Mouse (Mus musculus) embryonic facial prominence, embryonic 11.5 days (tissue): ENCODE data around the gene Scube3. TPM values are rescaled to one million over a fixed set of nuclear protein-coding genes. Genes with fewer than 3 reads are reported as not detected.

Experiments
- ATAC-seq: fragments of 200-750 bp; cut with Nextera tagmentation; replicated peaks from 2 replicates; pipeline ENCODE4 v1.8.0; 2017; ENCODE audit warnings: low read depth; ENCODE audit not compliant: insufficient number of reproducible peaks, low FRiP score, low TSS enrichment
- DNase-seq: peaks from one replicate; pipeline ENCODE4 v3.0.0-alpha.2; 2015; ENCODE audit warnings: low spot score
- H3K27ac ChIP-seq: fragments of 300-500 bp; sonication (generic); replicated peaks from 2 replicates; pipeline ENCODE4 v1.5.1; 2014; ENCODE audit warnings: mild to moderate bottlenecking, low read depth, low read length, control low read depth
- H3K27me3 ChIP-seq: fragments of 300-500 bp; sonication (generic); 2 replicates; pipeline ENCODE4 v1.6.1; 2014; ENCODE audit warnings: mild to moderate bottlenecking, low read length, moderate library complexity, mixed read lengths; ENCODE audit not compliant: control insufficient read depth, insufficient read depth
- H3K36me3 ChIP-seq: fragments of 300-500 bp; sonication (generic); replicated peaks from 2 replicates; pipeline ENCODE4 v1.6.1; 2014; ENCODE audit warnings: low read depth, mild to moderate bottlenecking, low read length, moderate library complexity, mixed read lengths; ENCODE audit not compliant: control insufficient read depth, insufficient read depth
- H3K4me1 ChIP-seq: fragments of 300-500 bp; sonication (generic); 2 replicates; pipeline ENCODE4 v1.6.1; 2014; ENCODE audit warnings: low read length, mixed read lengths; ENCODE audit not compliant: control insufficient read depth, insufficient read depth
- H3K4me2 ChIP-seq: fragments of 300-500 bp; sonication (generic); 2 replicates; pipeline ENCODE4 v1.6.1; 2014; ENCODE audit warnings: low read depth, mild to moderate bottlenecking, control low read depth, low read length, moderate library complexity
- H3K4me3 ChIP-seq: fragments of 300-500 bp; sonication (generic); 2 replicates; pipeline ENCODE4 v1.5.1; 2014; ENCODE audit warnings: low read depth, low read length, control low read depth
- H3K9ac ChIP-seq: fragments of 300-500 bp; sonication (generic); replicated peaks from 2 replicates; pipeline ENCODE4 v1.6.1; 2014; ENCODE audit warnings: mild to moderate bottlenecking, control low read depth, low read length
- H3K9me3 ChIP-seq: fragments of 300-500 bp; sonication (generic); replicated peaks from 2 replicates; pipeline ENCODE4 v1.6.1; 2016; ENCODE audit warnings: mild to moderate bottlenecking, low read length, inconsistent platforms, mixed read lengths; ENCODE audit not compliant: control insufficient read depth
- WGBS: fragments of 180-500 bp; shearing (Covaris S2); extraction: QIAGEN DNeasy Blood & Tissue Kit; methylation state at CpG from one replicate; pipeline ENCODE4 v1.1.7; 2014; 5-methylcytosine and 5-hydroxymethylcytosine counted together
- polyA plus RNA-seq: library from polyadenylated mRNA; unstranded; fragments of >200 nt; fragmentation: Nextera tagmentation; extraction: Ambion mirVana; gene quantifications from 2 replicates; pipeline ENCODE4 v1.2.1, GENCODE M21; 2014

Gene Scube3
- polyA plus RNA-seq, 1 experiment from 2014 or later = 8.6 TPM

DNA sequence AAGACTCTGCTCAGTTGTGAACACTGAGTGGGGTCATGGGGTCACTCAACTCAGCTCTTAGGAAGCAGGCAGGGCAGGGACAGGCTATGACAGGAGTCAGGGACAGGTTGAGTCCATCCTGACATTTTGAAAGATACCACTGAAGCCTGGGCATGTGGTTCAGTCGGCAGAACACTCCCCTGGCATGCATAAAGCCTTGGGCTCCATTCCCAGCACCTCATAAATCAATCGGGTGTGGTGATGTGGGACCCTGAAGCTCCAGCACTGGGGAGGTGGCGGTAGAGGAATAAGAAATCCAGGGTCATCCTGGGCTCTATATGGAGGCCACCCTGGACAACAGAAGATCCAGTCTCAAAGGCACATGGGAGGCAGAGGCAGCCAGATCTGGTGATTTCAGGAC is 6.4 kb upstream of the Scube3 start:
- Histone ChIP-seq H3K4me2 (no peak overlapping the region), H3K36me3 (no peaks in the 10 kb centered on the region), H3K9ac (no peak overlapping the region), H3K4me3 (no peak overlapping the region), H3K27me3 (no peaks in the 10 kb centered on the region), H3K9me3 (no peaks in the 10 kb centered on the region), H3K4me1 (0 out of 2 replicates have a peak, but pooled peaks cover 2% of the 10 kb centered on the region), H3K27ac (no peak overlapping the region)
- no peak for ATAC-seq
- WGBS = 81% methylated on average over 3 of the region's 3 CpGs
- no peak for DNase-seq

GRCm38 (mm10) chr17:28136266-28136665 is 5.7 kb upstream of the Scube3 start:
- no peaks in the 10 kb centered on the region for H3K27me3 ChIP-seq
- no peaks in the 10 kb centered on the region for H3K9me3 ChIP-seq
- no peak overlapping the region for H3K4me2 ChIP-seq
- no peak overlapping the region for H3K9ac ChIP-seq
- ATAC-seq (no peak), DNase-seq (no peak)
- H3K4me3 ChIP-seq = no peak overlapping the region
- WGBS = 38% methylated on average over 5 of the region's 5 CpGs
- H3K27ac ChIP-seq = no peak overlapping the region
- peaks cover 5% of the 10 kb centered on the region; the same call in 1 of the 2 replicates for H3K4me1 ChIP-seq
- H3K36me3 ChIP-seq = no peaks in the 10 kb centered on the region

GRCm38 (mm10) chr17:28138013-28138412 is 3.9 kb upstream of the Scube3 start:
- Histone ChIP-seq H3K27ac (no peak overlapping the region), H3K4me3 (no peak overlapping the region), H3K4me1 (peaks cover 8% of the 10 kb centered on the region), H3K4me2 (no peak overlapping the region), H3K27me3 (no peaks in the 10 kb centered on the region; the same call in 1 of the 2 replicates), H3K9ac (no peak overlapping the region), H3K9me3 (no peaks in the 10 kb centered on the region), H3K36me3 (no peaks in the 10 kb centered on the region)
- DNase-seq (no peak), ATAC-seq (no peak)
- 85% methylated on average over 8 of the region's 8 CpGs for WGBS

- Histone ChIP-seq H3K4me1 (peaks cover 10% of the 10 kb centered on the region), H3K4me3 (no peak overlapping the region), H3K9ac (no peak overlapping the region), H3K27ac (no peak overlapping the region), H3K4me2 (no peak overlapping the region), H3K36me3 (no peaks in the 10 kb centered on the region), H3K27me3 (no peaks in the 10 kb centered on the region; the same call in 1 of the 2 replicates), H3K9me3 (no peaks in the 10 kb centered on the region)
- WGBS = 45% methylated on average over 9 of the region's 9 CpGs
- DNase-seq (no peak), ATAC-seq (no peak)
These were observed 3.3 kb upstream of the Scube3 start for GRCm38 (mm10) chr17:28138685-28139084.

GRCm38 (mm10) chr17:28140431-28141204 is 1.3 kb upstream of the Scube3 start:
- Histone ChIP-seq H3K4me2 (peak overlapping the region; percentile 97), H3K4me3 (no peak overlapping the region), H3K27me3 (peaks cover 2% of the 10 kb centered on the region; the same call in 1 of the 2 replicates), H3K4me1 (peaks cover 20% of the 10 kb centered on the region), H3K36me3 (no peaks in the 10 kb centered on the region), H3K9me3 (no peaks in the 10 kb centered on the region), H3K9ac (peak overlapping the region; percentile 87), H3K27ac (no peak overlapping the region)
- 6% methylated on average over 13 of the region's 13 CpGs for WGBS
- DNase-seq = no peak
- ATAC-seq = no peak

GRCm38 (mm10) chr17:28141205-28141650 is 713 bp upstream of the Scube3 start:
- ATAC-seq = no peak
- H3K4me3 ChIP-seq = peak overlapping the region; percentile 79
- peak overlapping the region; percentile 87 for H3K9ac ChIP-seq
- H3K27me3 ChIP-seq = peaks cover 2% of the 10 kb centered on the region; the same call in 1 of the 2 replicates
- no peak for DNase-seq
- H3K4me2 ChIP-seq = peak overlapping the region; percentile 97
- H3K27ac ChIP-seq = peak overlapping the region; percentile 95
- no peaks in the 10 kb centered on the region for H3K9me3 ChIP-seq
- peaks cover 26% of the 10 kb centered on the region for H3K4me1 ChIP-seq
- WGBS = 1% methylated on average over 15 of the region's 15 CpGs
- no peaks in the 10 kb centered on the region for H3K36me3 ChIP-seq

DNA sequence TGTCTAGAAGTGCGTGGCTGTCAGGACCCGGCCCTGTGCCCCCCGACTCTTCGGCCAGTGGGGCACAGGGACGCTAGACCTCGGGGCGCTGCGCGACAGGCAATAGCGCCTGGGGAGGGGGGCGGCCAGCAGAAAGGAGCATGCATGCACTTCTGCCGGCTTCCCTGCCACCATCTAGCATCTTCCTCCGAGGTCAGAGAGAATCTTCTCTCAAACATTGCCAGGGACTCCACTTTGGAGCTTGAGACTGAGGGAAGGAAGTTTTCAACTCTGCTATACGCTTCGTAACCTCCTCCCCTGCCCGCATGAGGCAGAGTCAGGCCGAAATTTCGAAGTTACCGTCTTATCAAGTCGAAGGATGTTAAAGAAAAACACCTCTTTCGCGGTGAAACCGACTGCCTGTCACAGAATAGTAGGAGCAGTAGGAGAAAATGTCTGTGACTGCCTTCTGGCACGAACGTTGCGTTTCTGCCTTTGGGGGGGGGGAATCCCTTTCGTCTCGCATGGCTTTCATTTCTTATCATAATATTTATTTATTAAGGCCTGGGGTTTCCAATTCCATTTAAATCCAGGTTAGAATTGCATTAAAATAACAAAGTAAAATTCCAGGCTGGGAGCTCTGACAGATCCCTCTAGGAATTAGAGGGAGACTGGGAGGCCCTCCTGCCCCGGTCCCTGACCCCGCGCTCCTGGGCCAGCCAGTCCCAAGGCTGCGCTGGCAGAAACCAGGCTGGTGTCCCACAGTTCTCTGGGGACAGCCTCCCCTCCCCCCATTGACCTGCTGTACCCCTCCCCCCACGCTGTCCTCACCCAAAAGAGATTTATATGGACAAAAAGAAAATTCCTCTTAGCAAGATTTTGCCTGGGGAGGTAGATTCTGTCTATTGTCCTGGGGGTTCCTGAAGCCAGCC is 1.0 kb downstream of the Scube3 start:
- Histone ChIP-seq H3K4me2 (peak overlapping the region; percentile 97), H3K4me3 (peak overlapping the region; percentile 79), H3K27ac (peak overlapping the region; percentile 95), H3K27me3 (peaks cover 2% of the 10 kb centered on the region; the same call in 1 of the 2 replicates), H3K36me3 (no peaks in the 10 kb centered on the region), H3K4me1 (peaks cover 36% of the 10 kb centered on the region), H3K9ac (peak overlapping the region; percentile 87), H3K9me3 (no peaks in the 10 kb centered on the region)
- WGBS = under 1% methylated on average over 33 of the region's 33 CpGs
- no peak for ATAC-seq
- DNase-seq = peak; percentile 62
